Comparison of ENCODE assay signal across 8 mouse cellular contexts in the genomic region with DNA sequence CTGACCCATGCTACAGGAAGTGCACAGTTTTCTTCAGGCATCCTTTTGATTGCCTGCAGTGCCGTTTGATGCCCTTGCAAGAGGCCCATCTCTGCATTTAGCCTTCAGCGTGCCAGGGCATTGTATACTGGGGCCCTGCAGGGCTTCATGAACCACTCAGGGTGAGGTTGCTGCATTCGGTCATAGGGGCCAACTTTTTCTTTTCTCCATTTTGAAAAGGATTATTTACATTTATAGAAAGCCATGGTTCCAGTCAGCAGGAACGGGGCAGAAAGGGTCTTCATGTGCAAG. TPM values are rescaled to one million over a fixed set of nuclear protein-coding genes. Genes with fewer than 3 reads are reported as not detected.
A peak's percentile ranks its signal among the peaks of the same experiment; 100 is the strongest.
DNase-seq lines count a peak whose midpoint lies in the region; ATAC-seq and TF ChIP-seq lines count a peak whose summit lies in the region.

No protein-coding gene starts in this region.

- WGBS in heart, embryonic 10.5 days = 29% methylated on average over 4 of the region's 4 CpGs
- WGBS in heart, postnatal 0 days = 25% methylated on average over 4 of the region's 4 CpGs
- 39% methylated on average over 4 of the region's 4 CpGs for WGBS in macrophage (ENCODE audit: missing documents)

- TF ChIP-seq EP300 in MEL (IDR thresholded peaks at IDR 0.05; ENCODE audit: low read depth in 1 of 2, low read length in 2 of 2) = no peak
- TF ChIP-seq EP300 in heart, postnatal 0 days (IDR thresholded peaks at IDR 0.05; ENCODE audit: low read depth) = no peak

- ATAC-seq in heart, postnatal 0 days (ENCODE audit: insufficient read depth, low read depth) = no peak

- no peak for DNase-seq in heart, embryonic 10.5 days (ENCODE audit: low spot score)
- DNase-seq in heart, adult 9 months (ENCODE audit: low spot score in 2 of 2) = no peak
- no peak for DNase-seq in MEL (ENCODE audit: low read depth, low spot score)
- no peak for DNase-seq in heart, postnatal 0 days (ENCODE audit: low spot score)
- DNase-seq in cerebellum, postnatal 14 days = no peak
- no peak for DNase-seq in ovary, adult 18-20 months (ENCODE audit: low spot score)
- DNase-seq in frontal cortex, adult 2 months (ENCODE audit: extremely low spot score in 1 of 2, low spot score in 1 of 2) = no peak

- H3K27ac ChIP-seq in heart, embryonic 10.5 days = peak overlapping the region; percentile 93; the same call in 1 of the 2 replicates
- H3K27ac ChIP-seq in MEL (ENCODE audit: control insufficient read depth, low read depth, low read length) (no peak overlapping the region), macrophage (no peak overlapping the region; the same call in 1 of the 2 replicates)
- H3K27ac ChIP-seq in heart, postnatal 0 days (ENCODE audit: low read depth) = peak overlapping the region; percentile 91

- no peaks in the 10 kb centered on the region for H3K36me3 ChIP-seq in heart, embryonic 10.5 days
- H3K36me3 ChIP-seq in MEL (ENCODE audit: control insufficient read depth in 1 of 2, insufficient read depth in 2 of 2, low read length in 2 of 2) (peaks cover 0 to 51% of the 10 kb centered on the region in 2 experiments; a peak in 2 of 4 replicates), macrophage (ENCODE audit: inconsistent target) (no peaks in the 10 kb centered on the region)
- no peaks in the 10 kb centered on the region for H3K36me3 ChIP-seq in heart, postnatal 0 days (replicated peaks; ENCODE audit: control insufficient read depth, insufficient read depth, low read length)

- no peaks in the 10 kb centered on the region for H3K27me3 ChIP-seq in heart, embryonic 10.5 days (ENCODE audit: insufficient read depth, poor library complexity, severe bottlenecking)
- no peaks in the 10 kb centered on the region for H3K27me3 ChIP-seq in MEL (ENCODE audit: control insufficient read depth in 1 of 2, insufficient read depth in 2 of 2, low read length in 2 of 2)
- no peaks in the 10 kb centered on the region for H3K27me3 ChIP-seq in heart, postnatal 0 days (ENCODE audit: control insufficient read depth, insufficient read depth, low read length)

- H3K4me2 ChIP-seq in heart, postnatal 0 days (ENCODE audit: low read depth, low read length) = peak overlapping the region; percentile 98

- peak overlapping the region; percentile 89 for H3K4me3 ChIP-seq in heart, embryonic 10.5 days
- H3K4me3 ChIP-seq in MEL (ENCODE audit: control insufficient read depth in 1 of 2, insufficient read depth in 1 of 2, low read depth in 2 of 2, low read length in 2 of 2) = peak overlapping the region; percentile 89 to 91
- peak overlapping the region; percentile 89 for H3K4me3 ChIP-seq in heart, postnatal 0 days (ENCODE audit: low read depth, low read length)
- peak overlapping the region; percentile 58 for H3K4me3 ChIP-seq in macrophage (ENCODE audit: inconsistent target)

- peak overlapping the region; percentile 90 for H3K9ac ChIP-seq in MEL (ENCODE audit: control insufficient read depth, low read depth, low read length, poor library complexity, severe bottlenecking)
- H3K9ac ChIP-seq in heart, postnatal 0 days (replicated peaks; ENCODE audit: low read depth, low read length) = 0 out of 2 replicates have a peak overlapping the region, but pooled peaks have one; percentile 79

- no peak for TF ChIP-seq RAD21 in MEL (IDR thresholded peaks at IDR 0.05; ENCODE audit: low read depth, low read length)

- TF ChIP-seq POLR2A in MEL (IDR thresholded peaks at IDR 0.05; ENCODE audit: control insufficient read depth in 1 of 2, insufficient read depth in 1 of 2, low read depth in 1 of 2, low read length in 2 of 2, poor library complexity in 1 of 2) = no peak

- H3K9me3 ChIP-seq in heart, embryonic 10.5 days = no peaks in the 10 kb centered on the region
- no peaks in the 10 kb centered on the region for H3K9me3 ChIP-seq in MEL (replicated peaks; ENCODE audit: insufficient read depth, low read length)
- H3K9me3 ChIP-seq in heart, postnatal 0 days (replicated peaks; ENCODE audit: control insufficient read depth, low read length) = no peaks in the 10 kb centered on the region

- TF ChIP-seq CTCF in MEL (IDR thresholded peaks at IDR 0.05 in 2 of 3, conservative IDR thresholded peaks at IDR 0.05 in 1 of 3; ENCODE audit: control insufficient read depth in 1 of 3, insufficient read depth in 1 of 3, low read depth in 2 of 3, low read length in 3 of 3, poor library complexity in 1 of 3, severe bottlenecking in 1 of 3) = no peak
- TF ChIP-seq CTCF in heart, postnatal 0 days (IDR thresholded peaks at IDR 0.05; ENCODE audit: low read depth) = no peak

- peaks cover 42% of the 10 kb centered on the region for H3K79me2 ChIP-seq in MEL (ENCODE audit: control insufficient read depth, insufficient read depth, low read length, poor library complexity)
- peaks cover 37% of the 10 kb centered on the region for H3K79me2 ChIP-seq in macrophage (ENCODE audit: inconsistent target)

- H3K4me1 ChIP-seq in heart, embryonic 10.5 days = peaks cover 32% of the 10 kb centered on the region
- peaks cover 7 to 20% of the 10 kb centered on the region in 2 experiments; a peak in 3 of 4 replicates for H3K4me1 ChIP-seq in MEL (ENCODE audit: control insufficient read depth in 1 of 2, insufficient read depth in 2 of 2, low read length in 2 of 2)
- H3K4me1 ChIP-seq in heart, postnatal 0 days (ENCODE audit: control insufficient read depth, insufficient read depth) = peaks cover 47% of the 10 kb centered on the region

TF ChIP-seq in MEL, 35 proteins besides CTCF, POLR2A, EP300 and RAD21:
- TF ChIP-seq NRF1 (IDR thresholded peaks at IDR 0.05; ENCODE audit: insufficient read depth, low read depth, low read length, poor library complexity, severe bottlenecking) (no peak), UBTF (IDR thresholded peaks at IDR 0.05; ENCODE audit: borderline replicate concordance, insufficient read depth, low read depth, low read length) (no peak), MEF2A (IDR thresholded peaks at IDR 0.05; ENCODE audit: extremely low read depth, insufficient replicate concordance, low read depth, low read length, poor library complexity, severe bottlenecking) (no peak), GATA1 (IDR thresholded peaks at IDR 0.05; ENCODE audit: low read depth, low read length) (no peak), SMC3 (IDR thresholded peaks at IDR 0.05; ENCODE audit: low read depth, low read length) (no peak), SIN3A (IDR thresholded peaks at IDR 0.05; ENCODE audit: low read length) (no peak)

RNA-seq across cellular contexts. Expression of a gene that starts 1.4 kb away (rescaled TPM):
- 80.2 and 95.0 TPM in 2 replicates for polyA plus RNA-seq in heart, embryonic 10.5 days (2016; fragmentation: Nextera tagmentation; extraction: Ambion mirVana)
- total RNA-seq in MEL (2012; rRNA removed) = 36.6 and 36.7 TPM in 2 replicates
- polyA plus RNA-seq in MEL (2012; ENCODE audit: insufficient read depth in 1 of 2, insufficient read length in 2 of 2, low read depth in 1 of 2, low replicate concordance in 2 of 2, missing spikeins in 1 of 2) = 10 to 100 TPM; 45.4 to 52.0 TPM
- total RNA-seq in heart, postnatal 0 days (2014; rRNA removed; ENCODE audit: low replicate concordance) = 10.5 and 23.2 TPM in 2 replicates
- polyA plus RNA-seq in heart, postnatal 0 days (2015; fragmentation: Nextera tagmentation; extraction: Ambion mirVana) = 33.6 and 33.8 TPM in 2 replicates
- total RNA-seq in macrophage (2018; cell fraction: chromatin; rRNA removed) = 10 to 100 TPM in 6 of 26 experiments, 1 to 10 TPM in 16, under 1 TPM in 3, not detected in 1; 0.48 to 14.2 (median 6.7) TPM
- total RNA-seq in macrophage (2018; cell fraction: cytosol; rRNA removed) = 10 to 100 TPM in 25 of 26 experiments, 1 to 10 TPM in 1; 9.9 to 18.5 (median 13.6) TPM
- 10 to 100 TPM in 4 of 26 experiments, 1 to 10 TPM in 22; 2.2 to 18.7 (median 5.1) TPM for total RNA-seq in macrophage (2018; cell fraction: nucleus; rRNA removed)
- polyA plus RNA-seq in macrophage (2018) = 9.7 to 40.5 TPM (median 19.4 TPM) in 3 replicates
- polyA plus RNA-seq in frontal cortex, adult 2 months (2012; rRNA removed) = 8.0 and 8.2 TPM in 2 replicates

Comparison
In these comparisons a context has a peak if more than half of its experiments do, and no peak if none do; other contexts are left out.
1. H3K27ac ChIP-seq: peak in heart, embryonic 10.5 days (single experiment) and heart, postnatal 0 days (single experiment); none in MEL (single experiment) and macrophage (single experiment).
2. Peak in every context shown above with its lines, with median percentiles within 50 percentile points of each other: H3K4me3 ChIP-seq.